Mouse (Mus musculus): Measurements from ENCODE around the gene Vmn2r33. TPM values are rescaled to one million over a fixed set of nuclear protein-coding genes. Genes with fewer than 3 reads are reported as not detected.
"Not testable (repeated sequence)": the region's sequence is repeated elsewhere in the genome, so short reads cannot be mapped to it uniquely, and the experiment has no call there.

The Vmn2r33 gene
- polyA plus RNA-seq (2012; ENCODE audit: insufficient read depth, low replicate concordance) = not detected in 2 replicates

- not testable (repeated sequence) for H3K27me3 ChIP-seq (replicated peaks); H3K4me3 ChIP-seq (replicated peaks); H3K9me3 ChIP-seq; H3K4me1 ChIP-seq; H3K36me3 ChIP-seq (replicated peaks; ENCODE audit: low read length)
Observed at GRCm38 (mm10) chr7:7566686-7567085, at the start of gene Vmn2r33. Gene Vmn2r33, minus strand, starts transcription at chr7:7566786.

Other genes starting within 250 kb of the Vmn2r33 start
- 0.03 TPM in 1 of 2 replicates, not detected in the other for gene Vmn2r30, start 229.2 kb downstream of the Vmn2r33 start, polyA plus RNA-seq (2012; ENCODE audit: insufficient read depth, low replicate concordance)
- not detected in 2 replicates for gene Gm45783, start 192.2 kb downstream of the Vmn2r33 start, polyA plus RNA-seq (2012; ENCODE audit: insufficient read depth, low replicate concordance)
- 0.02 and 0.19 TPM in 2 replicates for gene Vmn2r31, start 167.1 kb downstream of the Vmn2r33 start, polyA plus RNA-seq (2012; ENCODE audit: insufficient read depth, low replicate concordance)
- gene Vmn2r32, start 86.8 kb downstream of the Vmn2r33 start, polyA plus RNA-seq (2012; ENCODE audit: insufficient read depth, low replicate concordance) = not detected in 2 replicates
- not detected in 2 replicates for gene Vmn2r34, start 122.7 kb upstream of the Vmn2r33 start, polyA plus RNA-seq (2012; ENCODE audit: insufficient read depth, low replicate concordance)